Mouse (Mus musculus) kidney, postnatal 4 days (tissue): ENCODE measurements around the gene Ccdc61.
"Not testable (repeated sequence)": the region's sequence is repeated elsewhere in the genome, so short reads cannot be mapped to it uniquely, and the experiment has no call there.

Experiments
- DNase-seq, 2 experiments: peaks; one replicate each; pipeline ENCODE4 v3.0.0; 2021; ENCODE audit warnings: mixed read lengths in 2 of 2

Gene Ccdc61

DNA sequence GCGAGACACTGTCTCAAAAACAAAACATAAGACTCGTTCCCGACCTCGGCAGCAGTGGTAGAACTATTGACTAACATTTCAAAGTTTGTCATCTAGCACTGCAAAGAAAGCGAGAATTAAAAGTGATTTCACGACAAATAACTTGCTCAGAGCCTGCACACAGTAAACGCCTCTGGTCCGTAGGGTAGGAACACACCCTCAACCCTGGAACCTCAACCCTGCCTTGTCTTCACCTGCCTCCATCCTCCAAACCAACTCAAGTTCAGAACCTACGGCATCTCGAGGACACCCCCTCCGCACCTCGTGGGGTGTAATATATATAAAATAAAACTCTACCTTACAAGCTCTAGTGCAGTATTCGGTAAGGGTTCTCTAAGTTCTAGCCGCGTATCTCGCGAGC, 418 bp downstream of the Ccdc61 start:
- no peak for DNase-seq

DNA sequence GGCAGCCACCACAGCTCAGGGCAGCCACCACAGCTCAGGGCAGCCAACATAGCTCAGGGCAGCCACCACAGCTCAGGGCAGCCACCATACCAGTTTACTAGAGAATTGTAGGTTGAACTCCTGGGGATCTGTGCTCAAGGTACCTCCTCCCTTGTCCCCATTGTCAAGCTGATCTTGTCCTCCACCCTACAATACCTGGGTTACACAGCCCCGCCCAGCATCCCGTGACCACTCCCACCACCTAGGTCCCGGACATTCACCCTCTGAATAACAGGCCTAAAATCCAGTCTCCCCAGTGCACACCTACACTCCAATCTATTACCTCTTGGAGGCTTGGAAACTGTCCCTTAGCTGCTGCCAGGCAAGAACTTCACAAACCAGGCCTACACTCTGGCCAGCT, 5.2 kb downstream of the Ccdc61 start:
- no peak for DNase-seq

GRCm38 (mm10) chr7:18902486-18902885, 7.7 kb downstream of the Ccdc61 start:
- DNase-seq, result no peak

DNA sequence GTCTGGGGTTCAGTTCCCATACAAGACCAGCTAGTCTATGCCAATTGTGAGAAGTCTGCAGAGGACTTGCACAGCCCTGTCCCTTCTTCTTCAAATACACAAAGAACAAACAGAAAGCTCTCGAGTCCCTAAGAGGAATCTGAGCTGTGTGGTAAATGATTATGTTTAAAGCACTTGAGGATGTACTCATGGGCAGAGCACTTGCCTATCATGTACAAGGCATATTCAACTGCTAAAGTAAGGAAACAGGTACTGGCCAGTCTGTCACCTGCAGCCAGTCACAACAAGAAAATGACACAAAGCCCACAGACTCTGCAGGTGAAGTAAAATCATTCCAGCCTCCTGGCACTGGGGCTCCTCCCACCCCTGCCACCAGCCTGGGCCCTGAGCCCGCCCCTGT, 9.7 kb downstream of the Ccdc61 start:
- DNase-seq, result no peak

DNA sequence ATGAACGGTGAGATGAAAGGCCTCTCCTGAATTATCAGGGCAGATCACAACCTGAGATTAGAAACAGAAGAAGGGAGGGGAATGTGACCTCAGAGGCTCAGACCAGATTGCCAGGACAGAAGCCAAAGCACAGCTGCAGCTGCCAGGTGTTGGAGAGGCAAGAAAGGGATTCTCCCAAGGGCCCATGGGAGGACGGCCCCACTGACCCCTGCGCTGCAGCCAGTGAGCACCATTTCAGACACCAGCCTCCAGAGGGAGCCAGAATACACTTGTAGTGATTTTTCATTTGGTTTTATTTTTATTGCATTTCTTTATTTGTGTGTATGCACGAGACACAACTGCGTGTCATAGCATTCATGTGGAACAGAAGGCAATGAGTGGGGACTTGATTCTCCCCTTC, 13.7 kb downstream of the Ccdc61 start:
- peak; percentile 72 to 78 for DNase-seq

DNA sequence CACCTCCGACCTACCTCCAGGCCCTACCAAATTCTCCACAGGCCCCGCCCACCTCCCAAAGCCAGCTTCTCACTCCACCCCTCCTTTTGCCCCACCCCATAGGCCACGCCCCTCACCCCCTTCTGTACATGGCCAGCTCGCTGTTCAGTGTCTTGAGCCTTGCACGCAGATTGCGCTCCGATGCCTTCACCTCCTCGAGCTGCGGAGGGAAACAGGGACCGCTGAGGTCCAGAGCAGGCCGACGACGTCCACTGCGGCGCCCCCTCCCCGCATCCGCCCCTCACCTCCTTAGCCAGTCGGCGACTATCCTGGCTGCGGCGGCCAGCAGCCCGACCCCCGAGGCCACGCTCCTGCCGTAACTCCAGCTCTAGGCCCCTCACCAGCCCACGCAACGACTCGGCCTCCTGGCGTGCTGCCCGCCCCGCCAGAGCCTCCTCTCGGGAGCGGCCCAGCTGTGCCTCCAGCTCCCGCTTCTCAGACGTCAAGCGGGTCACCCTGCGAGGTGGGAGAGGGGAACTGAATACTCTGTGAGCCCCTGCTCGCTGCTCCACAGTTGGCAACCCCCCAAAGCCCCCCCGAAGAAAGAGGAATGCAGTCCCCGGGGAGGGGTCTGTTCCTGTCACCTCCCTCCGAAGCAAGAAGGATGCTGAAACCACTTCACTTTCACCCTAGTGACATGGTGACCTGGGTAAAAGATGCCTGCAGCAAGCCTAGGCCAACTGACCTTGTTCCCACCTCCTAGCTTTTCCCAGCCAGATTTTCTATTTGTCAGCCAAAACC, 16.4 kb downstream of the Ccdc61 start:
- peak; percentile 87 to 90 for DNase-seq

DNA sequence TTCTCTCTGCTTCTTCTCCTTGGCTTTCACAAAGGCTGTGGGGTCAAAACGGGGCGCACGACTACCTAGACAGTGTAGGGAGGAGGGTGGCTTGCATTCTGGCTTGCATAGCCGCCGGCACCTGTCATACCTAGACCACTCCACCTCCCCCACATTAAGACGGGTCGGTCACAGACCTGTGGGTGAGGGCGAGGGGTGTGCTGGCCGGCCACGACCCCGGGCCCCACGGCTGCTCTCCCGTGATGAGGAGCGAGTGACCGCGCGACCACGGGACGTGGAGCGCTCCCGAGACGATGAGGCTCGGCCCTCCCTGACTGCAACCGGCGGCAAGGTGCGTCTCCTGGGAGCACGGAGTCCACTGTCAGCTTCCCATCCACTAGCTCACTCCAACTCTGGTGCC, 17.2 kb downstream of the Ccdc61 start:
- DNase-seq, result peak; percentile 8 to 18

- DNase-seq, result peak; percentile 93 to 94
Measured at GRCm38 (mm10) chr7:18891872-18892599, 18.2 kb downstream of the Ccdc61 start.

GRCm38 (mm10) chr7:18890848-18891247, 19.4 kb downstream of the Ccdc61 start:
- no peak for DNase-seq

- DNase-seq, result no peak
Measured at GRCm38 (mm10) chr7:18886963-18887362, 23.3 kb downstream of the Ccdc61 start.

GRCm38 (mm10) chr7:18884745-18885422, 25.3 kb downstream of the Ccdc61 start:
- DNase-seq, result no peak

- peak in 1 of 2 experiments; percentile 18 for DNase-seq
Measured at GRCm38 (mm10) chr7:18883991-18884744, 26.0 kb downstream of the Ccdc61 start.

DNA sequence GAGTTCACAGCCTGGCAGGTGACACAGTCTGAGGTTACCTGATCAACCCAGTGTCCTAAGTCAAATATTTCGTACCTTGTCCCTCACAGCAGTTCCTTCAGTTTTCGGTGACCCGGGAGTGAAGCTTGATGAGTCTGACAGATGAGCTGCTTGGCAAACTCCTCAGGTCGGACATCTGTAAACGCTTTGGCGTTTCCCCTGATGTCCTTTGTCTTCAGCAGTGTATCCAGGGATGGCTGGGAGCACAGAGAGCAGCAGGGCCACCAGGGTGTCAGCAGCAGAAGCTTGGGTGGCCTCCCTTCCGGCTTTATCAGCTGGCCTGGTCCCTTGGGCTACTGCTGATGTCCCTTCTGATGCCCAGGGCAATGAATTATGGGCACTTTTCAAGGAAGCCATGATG, 31.5 kb downstream of the Ccdc61 start:
- DNase-seq, result no peak

GRCm38 (mm10) chr7:18875372-18875771, 34.8 kb downstream of the Ccdc61 start:
- DNase-seq, result no peak

DNA sequence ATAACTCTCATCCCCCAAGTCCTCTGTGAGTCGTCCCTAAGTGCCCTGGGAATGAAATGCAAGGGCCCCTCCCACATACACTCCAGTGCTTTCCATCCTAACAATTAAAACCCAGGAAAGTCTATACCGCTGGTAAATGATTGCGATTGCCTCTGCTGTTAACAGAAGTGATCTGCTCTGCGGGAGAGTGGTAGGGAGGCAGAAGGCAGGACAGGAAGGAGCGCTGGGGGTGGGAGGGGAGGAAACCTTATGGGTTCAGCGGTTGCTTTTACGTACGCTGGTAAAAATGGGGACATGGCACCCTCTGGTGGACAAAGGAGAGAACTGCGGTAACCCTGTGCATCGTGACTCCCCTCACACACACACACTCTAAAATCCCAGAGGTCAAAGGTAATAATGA, 37.0 kb downstream of the Ccdc61 start:
- peak; percentile 79 to 85 for DNase-seq

DNA sequence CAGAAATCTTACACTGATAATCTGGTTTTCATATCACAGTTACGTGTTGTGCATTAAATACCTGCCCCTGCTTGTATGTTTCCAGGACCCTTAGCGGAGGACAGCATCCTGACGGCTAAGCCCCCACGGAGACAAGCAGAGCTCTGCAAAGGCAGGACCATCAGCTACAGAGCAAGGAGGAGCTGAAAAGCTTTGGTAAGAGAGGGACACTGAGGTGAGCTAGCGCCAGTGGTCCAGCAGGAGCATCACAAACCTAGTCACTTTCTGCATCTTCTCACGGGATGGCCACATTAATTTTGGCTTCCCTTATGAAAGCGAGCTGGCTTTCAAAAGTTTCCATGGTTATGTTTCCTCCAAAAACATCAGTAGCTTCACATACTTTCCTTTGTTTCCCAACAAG, 37.4 kb downstream of the Ccdc61 start:
- no peak for DNase-seq

DNA sequence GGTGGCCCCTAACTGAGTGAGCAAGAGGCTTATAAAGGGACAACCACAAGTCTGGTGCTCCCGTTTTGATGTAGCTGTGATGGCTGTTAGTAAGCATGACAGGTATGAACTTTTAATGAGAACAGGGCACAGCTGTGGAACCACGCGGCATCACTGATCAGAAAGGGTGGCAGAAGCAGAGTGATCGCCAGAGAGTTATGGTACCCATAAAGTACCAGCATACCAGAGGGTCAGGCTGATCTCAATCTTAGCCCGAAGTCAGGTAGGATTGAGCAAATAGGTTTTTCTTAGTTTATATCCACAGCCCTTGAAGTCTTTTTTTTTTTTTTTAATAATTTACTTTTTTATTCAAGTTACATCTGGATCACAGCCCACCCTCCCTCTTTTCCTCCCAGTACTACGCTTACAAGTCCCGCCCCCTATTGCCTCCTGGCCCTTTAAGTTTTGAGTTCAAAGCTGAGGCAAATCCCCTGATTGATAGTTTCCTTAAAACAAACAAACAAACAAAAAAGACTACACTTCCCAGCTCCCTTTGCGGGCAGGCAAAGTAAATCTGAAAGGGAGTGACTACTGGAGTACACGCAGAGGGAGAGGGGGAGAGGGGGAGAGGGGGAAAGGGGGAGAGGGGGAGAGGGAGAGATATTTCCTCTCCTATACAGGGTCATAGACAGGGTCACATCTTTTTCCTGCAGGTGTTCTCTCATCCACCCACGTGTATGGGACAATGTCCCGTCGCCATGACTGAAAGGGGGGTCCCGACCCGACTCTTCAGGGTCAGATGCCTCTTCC, 38.0 kb downstream of the Ccdc61 start:
- DNase-seq, result no peak

DNA sequence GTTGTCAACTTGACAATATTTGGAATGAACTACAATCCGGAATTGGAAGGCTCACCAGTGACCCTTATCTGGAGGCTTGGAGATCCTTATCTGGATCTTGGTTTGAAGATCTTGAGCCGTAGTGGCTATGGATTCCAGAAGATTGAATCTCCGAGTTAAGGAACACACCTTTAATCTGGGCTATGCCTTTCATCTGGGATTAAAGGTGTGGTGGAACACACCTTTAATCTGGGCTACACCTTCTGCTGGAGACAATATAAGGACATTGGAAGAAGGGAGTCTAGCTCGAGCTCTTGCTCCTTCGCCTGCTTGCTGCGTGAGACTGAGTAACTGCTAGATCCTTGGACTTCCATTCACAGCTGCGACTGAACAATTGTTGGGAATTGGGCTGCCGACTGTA, 39.2 kb downstream of the Ccdc61 start, which contains the start of gene Pglyrp1:
Gene Pglyrp1, plus strand, starts transcription at position 301 of the 400 bp plus-strand sequence.
- not testable (repeated sequence) for DNase-seq

- DNase-seq, result no peak
Measured at GRCm38 (mm10) chr7:18868491-18868890, 41.7 kb downstream of the Ccdc61 start.

GRCm38 (mm10) chr7:18862801-18863200, 47.4 kb downstream of the Ccdc61 start:
- DNase-seq, result no peak

- peak in 1 of 2 experiments; percentile 27 for DNase-seq
Measured at GRCm38 (mm10) chr7:18858310-18858916, 51.8 kb downstream of the Ccdc61 start.
